12 mouse cellular contexts compared by ENCODE assay signal in the genomic region with DNA sequence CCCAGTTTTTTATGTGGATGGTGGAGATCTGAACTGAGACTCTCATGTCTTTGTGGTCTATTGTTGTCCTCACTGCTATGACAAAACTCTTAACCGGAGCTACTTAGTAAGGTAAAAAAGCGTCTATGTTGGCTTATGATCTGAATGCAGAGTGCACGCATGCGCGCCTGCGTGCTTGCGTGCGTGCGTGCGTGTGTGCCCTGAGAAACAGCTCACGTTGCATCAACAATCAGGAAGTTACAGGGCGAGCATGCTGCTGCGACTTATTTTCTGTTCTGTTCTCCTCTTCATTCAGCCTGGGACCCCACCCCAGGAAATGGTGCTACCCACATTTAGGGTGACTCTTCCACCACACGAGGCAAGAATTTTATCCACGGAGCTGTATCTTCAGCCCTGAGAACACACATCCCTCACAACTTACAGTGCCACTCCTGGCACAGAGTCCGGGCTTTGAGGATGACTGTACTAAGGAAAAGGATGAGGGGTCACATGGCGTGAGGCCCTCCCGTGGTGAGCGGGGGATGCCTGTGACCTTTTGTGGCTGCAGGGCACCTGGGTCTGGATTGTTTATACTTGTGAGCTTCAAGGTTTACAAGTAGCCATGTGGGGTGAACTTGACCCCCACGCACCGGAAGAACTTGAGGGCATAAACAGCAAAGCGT.
DNase-seq lines count a peak whose midpoint lies in the region; ATAC-seq and TF ChIP-seq lines count a peak whose summit lies in the region.
"Had no signal": no experiment of that assay in that cellular context is flagged by ENCODE, and none has a peak within 500 bp of the region (broad histone marks: within the 10 kb centered on the region; RNA-seq: fewer than 3 reads in every experiment).

No protein-coding gene starts in this region.

- H3K4me1 ChIP-seq in kidney, postnatal 0 days (replicated peaks; ENCODE audit: insufficient read depth, low read length) = peaks cover 13% of the 10 kb centered on the region; the same call in 1 of the 2 replicates
- peaks cover 8% of the 10 kb centered on the region for H3K4me1 ChIP-seq in limb, embryonic 14.5 days (ENCODE audit: control insufficient read depth, insufficient read depth, low read length)
- H3K4me1 ChIP-seq: forebrain, embryonic 13.5 days had no signal

- 61% methylated on average over 22 of the region's 22 CpGs for WGBS in kidney, postnatal 0 days
- 68% methylated on average over 22 of the region's 22 CpGs for WGBS in limb, embryonic 14.5 days

- TF ChIP-seq CTCF in kidney, postnatal 0 days (IDR thresholded peaks at IDR 0.05; ENCODE audit: low read depth) = no peak

- TF ChIP-seq POLR2A in limb, embryonic 14.5 days (IDR thresholded peaks at IDR 0.05; ENCODE audit: borderline replicate concordance, extremely low read depth, insufficient read depth, insufficient read length) = no peak

- H3K36me3 ChIP-seq in kidney, postnatal 0 days (ENCODE audit: insufficient read depth, low read length) = no peaks in the 10 kb centered on the region
- no peaks in the 10 kb centered on the region for H3K36me3 ChIP-seq in limb, embryonic 14.5 days (ENCODE audit: control insufficient read depth, insufficient read depth, low read length)

- peak; percentile 16; the same call in 1 of the 2 replicates for ATAC-seq in kidney, postnatal 0 days (replicated peaks; ENCODE audit: low FRiP score, low read depth)
- no peak for ATAC-seq in limb, embryonic 14.5 days (ENCODE audit: low FRiP score, low read depth)
- ATAC-seq: forebrain, embryonic 13.5 days had no signal

- H3K27ac ChIP-seq in kidney, postnatal 0 days = peak overlapping the region; percentile 27; the same call in 1 of the 2 replicates
- no peak overlapping the region for H3K27ac ChIP-seq in limb, embryonic 14.5 days (replicated peaks; ENCODE audit: low read depth, low read length)
- H3K27ac ChIP-seq: forebrain, embryonic 13.5 days; liver, embryonic 14.5 days had no signal

- no peaks in the 10 kb centered on the region for H3K9me3 ChIP-seq in kidney, postnatal 0 days (replicated peaks; ENCODE audit: low read length)
- H3K9me3 ChIP-seq in limb, embryonic 14.5 days (ENCODE audit: control insufficient read depth, low read length) = no peaks in the 10 kb centered on the region
- H3K9me3 ChIP-seq: forebrain, embryonic 13.5 days had no signal

- H3K4me3 ChIP-seq in kidney, postnatal 0 days (replicated peaks; ENCODE audit: low read depth, low read length) = no peak overlapping the region
- H3K4me3 ChIP-seq in limb, embryonic 14.5 days (replicated peaks; ENCODE audit: low read length) = no peak overlapping the region
- H3K4me3 ChIP-seq: forebrain, embryonic 13.5 days had no signal

- H3K4me2 ChIP-seq in kidney, postnatal 0 days (ENCODE audit: low read length) = no peak overlapping the region
- peak overlapping the region; percentile 23; the same call in 1 of the 2 replicates for H3K4me2 ChIP-seq in limb, embryonic 14.5 days (replicated peaks; ENCODE audit: low read depth, low read length, severe bottlenecking)
- H3K4me2 ChIP-seq: forebrain, embryonic 13.5 days had no signal

- H3K27me3 ChIP-seq in kidney, postnatal 0 days (ENCODE audit: insufficient read depth, low read length) = no peaks in the 10 kb centered on the region
- H3K27me3 ChIP-seq in limb, embryonic 14.5 days (ENCODE audit: control insufficient read depth, insufficient read depth, low read length) = no peaks in the 10 kb centered on the region
- H3K27me3 ChIP-seq: forebrain, embryonic 13.5 days had no signal

- no peak overlapping the region for H3K9ac ChIP-seq in kidney, postnatal 0 days (ENCODE audit: low read depth, low read length)
- H3K9ac ChIP-seq in limb, embryonic 14.5 days (ENCODE audit: low read depth, low read length, severe bottlenecking) = no peak overlapping the region
- H3K9ac ChIP-seq: forebrain, embryonic 13.5 days; liver, embryonic 14.5 days had no signal

- DNase-seq in kidney, postnatal 0 days (ENCODE audit: low spot score) = no peak
- no peak for DNase-seq in kidney, adult 18-20 months
- peak; percentile 81 for DNase-seq in CD4-positive, CD25-positive, alpha-beta regulatory T cell, adult 2 months (ENCODE audit: low read depth, low spot score)
- DNase-seq in embryo, embryonic 10.5 days (ENCODE audit: low spot score) = peak; percentile 44
- no peak for DNase-seq in limb, embryonic 14.5 days (ENCODE audit: low spot score)
- no peak for DNase-seq in cerebellum, postnatal 36 days
- no peak for DNase-seq in heart, postnatal 4 days
- DNase-seq: gastrocnemius, postnatal 36 days; right cerebral cortex, adult 18-20 months; thymus, postnatal 14 days had no signal

Comparison
In these comparisons a context has a peak if more than half of its experiments do, and no peak if none do; other contexts are left out.
1. DNase-seq: peak in CD4-positive, CD25-positive, alpha-beta regulatory T cell, adult 2 months (single experiment) and embryo, embryonic 10.5 days (single experiment); none in kidney, postnatal 0 days (single experiment), kidney, adult 18-20 months (single experiment), limb, embryonic 14.5 days (single experiment), cerebellum, postnatal 36 days (0 of 2) and heart, postnatal 4 days (single experiment).